Mouse (Mus musculus) C2C12 (cell line): Measurements from ENCODE around the gene Capn2.

Experiments
- CTCF ChIP-seq: IDR thresholded peaks from one replicate; pipeline ENCODE4 v1.5.1; 2011; ENCODE audit not compliant: control insufficient read depth, insufficient read depth, insufficient read length
- FOSL1 ChIP-seq: IDR thresholded peaks from one replicate; pipeline ENCODE4 v1.8.0; 2011; ENCODE audit warnings: mild to moderate bottlenecking, low read length; ENCODE audit not compliant: poor library complexity, insufficient read depth, severe bottlenecking
- MAX ChIP-seq: IDR thresholded peaks from one replicate; pipeline ENCODE4 v1.6.1; 2011; ENCODE audit warnings: mild to moderate bottlenecking, control low read depth
- MYOD1 ChIP-seq: IDR thresholded peaks from one replicate; pipeline ENCODE4 v1.6.1; 2011; ENCODE audit warnings: low read depth; ENCODE audit not compliant: control insufficient read depth, insufficient read length
- MYOG ChIP-seq: IDR thresholded peaks from one replicate; pipeline ENCODE4 v1.6.1; 2011; ENCODE audit not compliant: control insufficient read depth, insufficient read length; ENCODE audit errors: extremely low read depth
- USF1 ChIP-seq: IDR thresholded peaks from one replicate; pipeline ENCODE4 v1.6.1; 2011; ENCODE audit warnings: low read depth, mild to moderate bottlenecking, control low read depth, moderate library complexity

DNA sequence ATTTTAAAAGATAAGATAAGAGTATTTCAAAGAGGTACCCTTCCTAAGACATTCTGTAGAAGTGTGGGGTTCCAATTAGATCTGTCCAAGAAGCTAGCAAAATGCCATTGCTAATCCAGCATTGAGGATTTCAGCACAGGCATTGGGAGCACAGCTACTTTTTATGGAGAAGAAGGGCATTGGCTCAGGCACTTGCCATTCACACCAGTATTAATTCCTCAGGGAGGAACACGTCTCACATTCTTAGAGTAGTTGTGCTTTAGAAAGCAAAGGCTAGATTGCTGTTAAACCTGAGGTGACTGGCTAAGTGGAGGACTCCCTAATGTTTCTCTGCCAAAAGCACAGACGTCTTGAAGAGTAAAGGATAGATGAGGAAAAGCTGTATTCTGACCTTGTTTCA, 91.0 kb downstream of the Capn2 start:
- no peak for TF ChIP-seq CTCF
- TF ChIP-seq MYOG: no peak
- no peak for TF ChIP-seq USF1
- TF ChIP-seq MAX: no peak
- no peak for TF ChIP-seq FOSL1
- no peak for TF ChIP-seq MYOD1
